Mouse (Mus musculus): ENCODE data around the gene Prmt1. TPM values are rescaled to one million over a fixed set of nuclear protein-coding genes. Genes with fewer than 3 reads are reported as not detected.
"Not testable (repeated sequence)": the region's sequence is repeated elsewhere in the genome, so short reads cannot be mapped to it uniquely, and the experiment has no call there.

Gene Prmt1
- polyA plus RNA-seq, 1 experiment: 729 TPM

DNA sequence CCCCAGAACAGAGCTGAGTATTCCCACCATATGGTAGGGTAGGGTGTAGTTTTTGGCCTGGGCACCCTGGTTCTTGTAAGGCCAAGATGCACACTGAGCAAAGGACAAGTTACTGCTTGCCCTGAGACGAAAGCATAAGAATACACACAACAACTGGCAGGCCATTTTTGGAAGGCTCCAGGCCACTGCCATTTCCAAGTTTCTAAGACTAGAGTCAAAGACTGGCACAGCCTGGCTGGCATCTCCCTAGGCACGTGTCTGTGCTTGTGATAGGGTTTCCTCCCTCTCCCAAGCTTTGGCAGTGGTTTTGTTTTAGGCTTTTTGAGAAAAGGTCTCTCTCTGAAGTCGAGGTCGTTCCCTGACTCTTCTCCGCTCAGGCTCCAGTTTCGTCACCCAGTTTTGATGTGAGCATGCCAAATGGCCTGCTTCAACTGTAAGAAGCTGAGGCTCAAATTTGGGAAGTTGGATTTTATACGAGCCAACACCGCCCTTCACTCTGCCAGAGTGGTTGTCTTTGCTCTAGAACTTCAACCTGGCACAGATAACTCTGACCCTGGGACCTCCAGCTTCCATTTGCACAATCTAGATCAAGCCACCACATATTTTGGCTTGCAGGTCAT lies 39.3 kb upstream of the Prmt1 start:
- Histone ChIP-seq H3K79me2 (ENCODE audit: control insufficient read depth, insufficient read depth) (no peaks in the 10 kb centered on the region), H3K4me2 (ENCODE audit: low read depth) (no peak overlapping the region), H3K27me3 (ENCODE audit: control insufficient read depth, insufficient read depth, insufficient read length) (no peaks in the 10 kb centered on the region), H3K36me3 (ENCODE audit: control insufficient read depth, insufficient read depth) (peaks cover 5% of the 10 kb centered on the region), H3K4me3 (no peak overlapping the region), H3ac (ENCODE audit: control insufficient read depth, insufficient read length) (no peak overlapping the region)
- TF ChIP-seq TCF12 (IDR thresholded peaks at IDR 0.05; ENCODE audit: insufficient read depth, poor library complexity, severe bottlenecking) (no peak), POLR2A (IDR thresholded peaks at IDR 0.05; ENCODE audit: insufficient read length, low read depth) (no peak), USF1 (IDR thresholded peaks at IDR 0.05; ENCODE audit: low read depth) (no peak), E2F4 (IDR thresholded peaks at IDR 0.05; ENCODE audit: insufficient read depth) (no peak), MYOG (IDR thresholded peaks at IDR 0.05; ENCODE audit: control insufficient read depth in 1 of 3, insufficient read depth in 1 of 3, insufficient read length in 2 of 3, low read depth in 2 of 3) (no peak), MAX (IDR thresholded peaks at IDR 0.05; ENCODE audit: low read depth) (no peak), TCF3 (IDR thresholded peaks at IDR 0.05; ENCODE audit: insufficient read length, low read depth) (no peak), REST (IDR thresholded peaks at IDR 0.05; ENCODE audit: insufficient read depth, insufficient read length) (no peak), MYOD1 (IDR thresholded peaks at IDR 0.05; ENCODE audit: control insufficient read depth in 1 of 3, insufficient read length in 2 of 3, low read depth in 2 of 3) (no peak), CEBPB (IDR thresholded peaks at IDR 0.05; ENCODE audit: insufficient read depth, poor library complexity, severe bottlenecking) (no peak)

- TF ChIP-seq E2F4 (IDR thresholded peaks at IDR 0.05; ENCODE audit: insufficient read depth) (no peak), POLR2A (IDR thresholded peaks at IDR 0.05; ENCODE audit: insufficient read length, low read depth) (no peak), USF1 (IDR thresholded peaks at IDR 0.05; ENCODE audit: low read depth) (no peak), POLR2AphosphoS2 (IDR thresholded peaks at IDR 0.05; ENCODE audit: insufficient read length, low read depth) (peak; percentile 56), MYOG (IDR thresholded peaks at IDR 0.05; ENCODE audit: control insufficient read depth in 1 of 3, insufficient read depth in 1 of 3, insufficient read length in 2 of 3, low read depth in 2 of 3) (no peak), MYOD1 (IDR thresholded peaks at IDR 0.05; ENCODE audit: control insufficient read depth in 1 of 3, insufficient read length in 2 of 3, low read depth in 2 of 3) (no peak), TCF3 (IDR thresholded peaks at IDR 0.05; ENCODE audit: insufficient read length, low read depth) (no peak)
- Histone ChIP-seq H3K27me3 (ENCODE audit: control insufficient read depth, insufficient read depth, insufficient read length) (no peaks in the 10 kb centered on the region), H3ac (ENCODE audit: control insufficient read depth, insufficient read length) (no peak overlapping the region), H3K36me3 (ENCODE audit: control insufficient read depth, insufficient read depth) (peaks cover 5% of the 10 kb centered on the region), H3K4me2 (ENCODE audit: low read depth) (no peak overlapping the region), H3K79me2 (ENCODE audit: control insufficient read depth, insufficient read depth) (no peaks in the 10 kb centered on the region), H3K4me3 (no peak overlapping the region)
These were observed 38.2 kb upstream of the Prmt1 start for GRCm38 (mm10) chr7:45024281-45025248.

DNA sequence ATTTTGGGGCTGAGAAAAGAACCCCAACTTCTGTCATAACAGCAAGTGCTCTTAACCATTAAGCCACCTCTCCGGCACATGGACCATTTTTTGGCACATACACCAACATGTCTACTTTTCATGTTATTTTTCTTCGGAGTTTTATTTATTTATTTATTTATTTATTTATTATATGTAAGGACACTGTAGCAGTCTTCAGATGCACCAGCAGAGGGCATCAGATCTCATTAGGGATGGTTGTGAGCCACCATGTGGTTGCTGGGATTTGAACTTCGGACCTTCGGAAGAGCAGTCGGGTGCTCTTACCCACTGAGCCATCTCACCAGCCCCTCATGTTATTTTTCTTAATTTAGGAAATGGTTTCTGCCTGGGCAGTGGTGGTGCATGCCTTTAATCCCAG lies 37.3 kb upstream of the Prmt1 start:
- not testable (repeated sequence) for H3ac ChIP-seq (ENCODE audit: control insufficient read depth, insufficient read length); H3K79me2 ChIP-seq (ENCODE audit: control insufficient read depth, insufficient read depth); H3K4me2 ChIP-seq (ENCODE audit: low read depth)

DNA sequence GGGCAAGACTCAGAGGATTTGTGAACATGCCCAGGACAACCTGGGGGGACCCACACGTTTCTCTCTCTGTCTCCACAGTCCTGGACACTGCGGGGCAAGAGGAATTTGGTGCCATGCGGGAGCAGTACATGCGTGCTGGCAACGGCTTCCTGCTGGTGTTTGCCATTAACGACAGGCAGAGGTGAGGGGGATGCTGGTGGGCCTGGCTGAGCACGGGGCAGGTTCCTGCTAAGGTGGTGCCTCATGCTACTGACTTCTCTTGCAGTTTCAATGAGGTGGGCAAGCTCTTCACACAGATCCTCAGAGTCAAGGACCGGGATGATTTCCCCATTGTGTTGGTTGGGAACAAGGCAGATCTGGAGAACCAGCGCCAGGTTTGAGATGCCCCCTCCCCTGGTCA lies 33.9 kb upstream of the Prmt1 start:
- H3K36me3 ChIP-seq (ENCODE audit: control insufficient read depth, insufficient read depth): peaks cover 5% of the 10 kb centered on the region
- H3K27me3 ChIP-seq (ENCODE audit: control insufficient read depth, insufficient read depth, insufficient read length): no peaks in the 10 kb centered on the region
- H3K79me2 ChIP-seq (ENCODE audit: control insufficient read depth, insufficient read depth): peaks cover 13% of the 10 kb centered on the region
- H3K4me3 ChIP-seq: peak overlapping the region; percentile 71
- no peak overlapping the region for H3ac ChIP-seq (ENCODE audit: control insufficient read depth, insufficient read length)
- no peak for TF ChIP-seq CEBPB (IDR thresholded peaks at IDR 0.05; ENCODE audit: insufficient read depth, poor library complexity, severe bottlenecking)
- no peak for TF ChIP-seq SRF (IDR thresholded peaks at IDR 0.05; ENCODE audit: control insufficient read depth, insufficient read length, low read depth)
- peak; percentile 61 for TF ChIP-seq POLR2AphosphoS2 (IDR thresholded peaks at IDR 0.05; ENCODE audit: insufficient read length, low read depth)
- no peak for TF ChIP-seq POLR2A (IDR thresholded peaks at IDR 0.05; ENCODE audit: insufficient read length, low read depth)
- TF ChIP-seq REST (IDR thresholded peaks at IDR 0.05; ENCODE audit: insufficient read depth, insufficient read length): no peak
- TF ChIP-seq TCF12 (IDR thresholded peaks at IDR 0.05; ENCODE audit: insufficient read depth, poor library complexity, severe bottlenecking): no peak
- no peak for TF ChIP-seq MYOD1 (IDR thresholded peaks at IDR 0.05; ENCODE audit: control insufficient read depth in 1 of 3, insufficient read length in 2 of 3, low read depth in 2 of 3)
- peak overlapping the region; percentile 98 for H3K4me2 ChIP-seq (ENCODE audit: low read depth)

More for the DNA sequence above, 37.3 kb upstream of the Prmt1 start:
- not testable (repeated sequence) for H3K27me3 ChIP-seq (ENCODE audit: control insufficient read depth, insufficient read depth, insufficient read length); H3K36me3 ChIP-seq (ENCODE audit: control insufficient read depth, insufficient read depth); H3K4me3 ChIP-seq

DNA sequence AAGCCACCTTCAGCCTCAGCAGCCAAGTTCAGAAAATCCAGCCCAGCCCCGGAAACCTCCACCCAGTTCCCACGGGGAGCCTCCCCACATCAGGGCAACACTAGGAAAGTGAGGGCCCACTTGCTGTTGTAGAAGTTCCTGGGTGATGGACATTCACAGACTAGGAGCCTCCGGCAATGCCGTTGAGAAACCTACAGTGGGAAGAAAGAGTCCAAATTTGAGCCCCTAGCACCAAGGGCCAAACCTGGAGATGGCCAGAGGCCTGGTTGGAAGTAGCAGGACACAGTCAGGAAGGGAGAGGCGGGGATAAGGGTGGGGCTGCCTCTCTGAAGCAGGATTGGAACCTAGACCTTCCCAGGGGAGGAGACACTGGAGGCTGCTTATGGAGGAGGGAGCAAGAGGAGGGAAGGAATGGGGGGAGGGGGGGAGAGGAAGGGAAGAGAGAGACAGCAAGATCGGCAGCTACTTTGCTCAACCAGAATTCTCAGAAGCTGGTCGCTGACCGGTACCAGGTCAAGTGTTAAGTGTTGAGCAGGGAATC lies 32.7 kb upstream of the Prmt1 start:
- Histone ChIP-seq H3K4me3 (peak overlapping the region; percentile 71), H3K79me2 (ENCODE audit: control insufficient read depth, insufficient read depth) (peaks cover 24% of the 10 kb centered on the region), H3K36me3 (ENCODE audit: control insufficient read depth, insufficient read depth) (peaks cover 5% of the 10 kb centered on the region), H3K27me3 (ENCODE audit: control insufficient read depth, insufficient read depth, insufficient read length) (no peaks in the 10 kb centered on the region), H3K4me2 (ENCODE audit: low read depth) (peak overlapping the region; percentile 98), H3ac (ENCODE audit: control insufficient read depth, insufficient read length) (no peak overlapping the region)
- TF ChIP-seq POLR2AphosphoS2 (IDR thresholded peaks at IDR 0.05; ENCODE audit: insufficient read length, low read depth) (peak; percentile 53), POLR2A (IDR thresholded peaks at IDR 0.05; ENCODE audit: insufficient read length, low read depth) (peak; percentile 51), MYOG (IDR thresholded peaks at IDR 0.05; ENCODE audit: control insufficient read depth in 1 of 3, insufficient read depth in 1 of 3, insufficient read length in 2 of 3, low read depth in 2 of 3) (no peak)
